Mouse (Mus musculus) limb, embryonic 10.5 days (tissue): ENCODE measurements at regions not wholly inside any gene's neighbourhood (a gene's known extent, or its start where the extent isn't known, plus 50 kb on each side); places are given as distances from the start of the nearest gene placed in this dataset.

Experiments used
- DNase-seq: peaks from one replicate; pipeline ENCODE4 v3.0.0-alpha.2; 2017; ENCODE audit warnings: low spot score
- H3K27ac ChIP-seq: fragments of 300-500 bp; sonication (generic); 2 replicates; pipeline ENCODE4 v1.5.1; 2016; ENCODE audit warnings: mild to moderate bottlenecking
- H3K27me3 ChIP-seq: fragments of 300-500 bp; sonication (generic); 2 replicates; pipeline ENCODE4 v1.6.1; 2016; ENCODE audit warnings: low read depth, mild to moderate bottlenecking; ENCODE audit not compliant: poor library complexity, severe bottlenecking
- H3K36me3 ChIP-seq: fragments of 300-500 bp; sonication (generic); 2 replicates; pipeline ENCODE4 v1.6.1; 2016; ENCODE audit warnings: mild to moderate bottlenecking, moderate library complexity
- H3K4me1 ChIP-seq: fragments of 300-500 bp; sonication (generic); 2 replicates; pipeline ENCODE4 v1.6.1; 2016
- H3K4me3 ChIP-seq: fragments of 300-500 bp; sonication (generic); 2 replicates; pipeline ENCODE4 v1.5.1; 2016; ENCODE audit warnings: mild to moderate bottlenecking, moderate library complexity
- H3K9me3 ChIP-seq: fragments of 300-500 bp; sonication (generic); replicated peaks from 2 replicates; pipeline ENCODE4 v1.6.1; 2016; ENCODE audit warnings: mild to moderate bottlenecking
- whole genome bisulfite sequencing: fragments of 180-500 bp; shearing (Covaris S2); methylation state at CpG from one replicate; pipeline ENCODE4 v1.1.7; 2016; 5-methylcytosine and 5-hydroxymethylcytosine counted together

GRCm38 (mm10) chr1:41286221-41286620 is 480.8 kb downstream of the Tmem182 start:
- Histone ChIP-seq H3K27me3 (no peaks in the 10 kb centered on the region), H3K9me3 (no peaks in the 10 kb centered on the region), H3K4me3 (no peak overlapping the region), H3K4me1 (no peaks in the 10 kb centered on the region), H3K36me3 (no peaks in the 10 kb centered on the region), H3K27ac (no peak overlapping the region)
- DNase-seq, result no peak
- 90% methylated on average over 9 of the region's 9 CpGs for WGBS

GRCm38 (mm10) chr1:41326861-41327480 is 521.6 kb downstream of the Tmem182 start:
- no peak overlapping the region for H3K4me3 ChIP-seq
- no peak overlapping the region for H3K27ac ChIP-seq
- no peaks in the 10 kb centered on the region for H3K9me3 ChIP-seq
- whole genome bisulfite sequencing, result 24% methylated on average over 3 of the region's 3 CpGs
- H3K4me1 ChIP-seq, result peaks cover 9% of the 10 kb centered on the region; the same call in 1 of the 2 replicates
- no peaks in the 10 kb centered on the region for H3K36me3 ChIP-seq
- H3K27me3 ChIP-seq, result no peaks in the 10 kb centered on the region
- no peak for DNase-seq

- H3K9me3 ChIP-seq, result no peaks in the 10 kb centered on the region
- 79% methylated on average over 16 of the region's 16 CpGs for WGBS
- no peaks in the 10 kb centered on the region for H3K4me1 ChIP-seq
- H3K4me3 ChIP-seq, result no peak overlapping the region
- no peak overlapping the region for H3K27ac ChIP-seq
- no peaks in the 10 kb centered on the region for H3K36me3 ChIP-seq
- no peaks in the 10 kb centered on the region for H3K27me3 ChIP-seq
- no peak for DNase-seq
Measured at GRCm38 (mm10) chr1:41349798-41350758, 544.7 kb downstream of the Tmem182 start.

- Histone ChIP-seq H3K4me3 (no peak overlapping the region), H3K4me1 (peaks cover 18% of the 10 kb centered on the region), H3K9me3 (no peaks in the 10 kb centered on the region), H3K27me3 (0 out of 2 replicates have a peak, but pooled peaks cover 5% of the 10 kb centered on the region), H3K36me3 (no peaks in the 10 kb centered on the region), H3K27ac (no peak overlapping the region)
- peak; percentile 40 for DNase-seq
- 18% methylated on average over 4 of the region's 4 CpGs for WGBS
Measured at GRCm38 (mm10) chr1:41359061-41359460, 553.7 kb downstream of the Tmem182 start.

GRCm38 (mm10) chr1:41361512-41361911 is 556.1 kb downstream of the Tmem182 start:
- peaks cover 18% of the 10 kb centered on the region for H3K4me1 ChIP-seq
- DNase-seq, result no peak
- H3K27ac ChIP-seq, result no peak overlapping the region
- peaks cover 3% of the 10 kb centered on the region; the same call in 1 of the 2 replicates for H3K27me3 ChIP-seq
- H3K36me3 ChIP-seq, result no peaks in the 10 kb centered on the region
- WGBS, result 96% methylated on average over 3 of the region's 3 CpGs
- no peaks in the 10 kb centered on the region for H3K9me3 ChIP-seq
- no peak overlapping the region for H3K4me3 ChIP-seq

DNA sequence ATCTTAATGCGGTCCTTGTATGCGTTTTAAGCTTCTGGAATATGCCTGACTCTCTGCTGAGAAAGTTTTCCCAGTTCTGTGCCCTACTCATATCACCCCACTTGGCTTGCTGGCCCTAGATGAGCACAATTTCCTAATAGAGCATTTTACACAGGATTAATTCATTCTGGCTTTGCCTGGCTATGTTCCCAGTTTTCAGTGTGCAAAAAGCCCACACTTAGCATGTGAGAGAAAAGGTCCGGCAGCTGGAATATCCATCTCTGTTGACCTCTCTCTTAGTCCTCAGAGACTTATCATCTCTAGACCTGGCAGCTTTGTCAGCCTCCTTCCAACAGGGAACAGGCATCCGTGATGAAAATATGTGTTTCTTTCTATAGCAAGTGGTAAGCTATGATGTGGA is 574.6 kb downstream of the Tmem182 start:
- 93% methylated on average over 4 of the region's 4 CpGs for WGBS
- no peak overlapping the region for H3K27ac ChIP-seq
- no peaks in the 10 kb centered on the region for H3K36me3 ChIP-seq
- no peak overlapping the region for H3K4me3 ChIP-seq
- no peaks in the 10 kb centered on the region for H3K9me3 ChIP-seq
- no peaks in the 10 kb centered on the region for H3K27me3 ChIP-seq
- H3K4me1 ChIP-seq, result no peaks in the 10 kb centered on the region
- no peak for DNase-seq

- H3K4me3 ChIP-seq, result no peak overlapping the region
- no peak overlapping the region for H3K27ac ChIP-seq
- no peaks in the 10 kb centered on the region for H3K27me3 ChIP-seq
- DNase-seq, result no peak
- no peaks in the 10 kb centered on the region for H3K9me3 ChIP-seq
- H3K4me1 ChIP-seq, result no peaks in the 10 kb centered on the region
- no peaks in the 10 kb centered on the region for H3K36me3 ChIP-seq
- WGBS, result 85% methylated on average over 7 of the region's 7 CpGs
Measured at GRCm38 (mm10) chr1:41381487-41381886, 576.1 kb downstream of the Tmem182 start.

- Histone ChIP-seq H3K27me3 (no peaks in the 10 kb centered on the region), H3K27ac (no peak overlapping the region)
- no peak for DNase-seq
Measured at GRCm38 (mm10) chr1:41384731-41385130, 579.3 kb downstream of the Tmem182 start.

DNA sequence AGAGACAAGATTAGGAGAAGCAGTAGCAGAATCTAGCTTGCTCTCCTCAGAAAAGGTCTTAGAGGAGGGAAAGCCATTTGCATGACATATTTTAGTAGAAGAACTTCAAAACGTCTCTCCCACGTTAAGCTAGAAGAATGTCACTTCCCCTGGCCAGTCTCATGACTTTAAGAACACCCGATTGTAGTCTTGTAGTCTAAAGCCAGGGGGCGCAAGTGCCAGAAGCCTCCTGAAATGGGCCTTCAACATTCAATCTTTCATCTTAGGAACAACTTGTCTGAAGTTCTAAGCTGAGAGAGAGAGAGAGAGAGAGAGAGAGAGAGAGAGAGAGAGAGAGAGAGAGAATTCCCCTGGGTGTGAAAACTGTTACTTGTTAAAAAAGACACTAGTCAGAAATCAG is 581.0 kb downstream of the Tmem182 start:
- H3K4me3 ChIP-seq, result no peak overlapping the region
- H3K9me3 ChIP-seq, result no peaks in the 10 kb centered on the region
- no peaks in the 10 kb centered on the region for H3K36me3 ChIP-seq
- H3K27me3 ChIP-seq, result no peaks in the 10 kb centered on the region
- H3K27ac ChIP-seq, result no peak overlapping the region
- DNase-seq, result no peak
- H3K4me1 ChIP-seq, result peaks cover 23% of the 10 kb centered on the region
- 60% methylated on average over 4 of the region's 4 CpGs for WGBS

More at GRCm38 (mm10) chr1:41384731-41385130, 579.3 kb downstream of the Tmem182 start:
- H3K4me3 ChIP-seq, result no peak overlapping the region
- H3K9me3 ChIP-seq, result no peaks in the 10 kb centered on the region
- WGBS, result 53% methylated on average over 1 of the region's 1 CpGs
- H3K4me1 ChIP-seq, result peaks cover 14% of the 10 kb centered on the region
- no peaks in the 10 kb centered on the region for H3K36me3 ChIP-seq

DNA sequence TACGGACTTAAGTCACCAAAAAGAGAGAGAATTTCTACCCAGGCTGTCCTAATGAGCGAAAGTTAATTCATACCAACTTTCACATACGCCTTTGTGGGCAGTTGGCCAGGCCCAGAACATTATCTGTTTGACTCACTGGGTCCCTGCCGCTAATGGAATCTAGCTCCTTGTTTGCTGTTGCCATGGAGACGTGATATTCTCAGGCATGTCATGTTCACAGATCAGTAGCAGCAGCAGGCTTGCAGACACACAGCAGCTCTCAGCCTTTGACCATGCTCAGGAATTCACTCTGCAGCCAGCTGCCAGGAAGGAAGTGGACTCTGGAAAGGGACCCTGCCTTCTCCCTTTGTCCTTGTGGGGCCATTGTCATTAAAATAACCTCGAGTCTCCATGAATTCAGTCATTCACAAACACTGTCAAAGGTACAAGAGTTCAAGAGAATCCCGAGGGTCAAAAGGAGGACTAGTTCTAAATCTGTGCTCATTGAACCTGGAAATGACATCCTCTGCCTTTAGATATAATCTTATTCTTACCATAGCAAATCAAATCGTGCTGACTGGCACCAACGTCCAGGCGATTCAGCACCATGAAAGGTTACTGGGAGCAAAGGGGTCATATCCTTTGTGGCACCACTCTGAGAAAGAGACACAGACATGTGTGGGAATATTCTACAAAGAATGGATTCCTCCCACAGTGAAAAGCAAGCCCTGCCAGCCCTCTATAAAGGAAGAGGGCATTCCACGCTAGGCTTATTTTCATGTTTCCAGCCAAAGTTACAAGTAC is 584.9 kb downstream of the Tmem182 start:
- Histone ChIP-seq H3K36me3 (no peaks in the 10 kb centered on the region), H3K4me3 (no peak overlapping the region), H3K4me1 (peaks cover 23% of the 10 kb centered on the region), H3K27me3 (no peaks in the 10 kb centered on the region), H3K27ac (0 out of 2 replicates have a peak overlapping the region, but pooled peaks have one; percentile 28), H3K9me3 (no peaks in the 10 kb centered on the region)
- WGBS, result 38% methylated on average over 11 of the region's 11 CpGs
- DNase-seq, result peak; percentile 49

GRCm38 (mm10) chr1:41391071-41391470 is 585.7 kb downstream of the Tmem182 start:
- peaks cover 23% of the 10 kb centered on the region for H3K4me1 ChIP-seq
- no peak overlapping the region for H3K27ac ChIP-seq
- H3K36me3 ChIP-seq, result no peaks in the 10 kb centered on the region
- H3K4me3 ChIP-seq, result no peak overlapping the region
- no peaks in the 10 kb centered on the region for H3K9me3 ChIP-seq
- DNase-seq, result no peak
- no peaks in the 10 kb centered on the region for H3K27me3 ChIP-seq
- 89% methylated on average over 7 of the region's 7 CpGs for WGBS

- DNase-seq, result no peak
- Histone ChIP-seq H3K27me3 (no peaks in the 10 kb centered on the region), H3K4me3 (no peak overlapping the region), H3K4me1 (peaks cover 23% of the 10 kb centered on the region), H3K9me3 (no peaks in the 10 kb centered on the region), H3K36me3 (no peaks in the 10 kb centered on the region), H3K27ac (no peak overlapping the region)
- 77% methylated on average over 4 of the region's 4 CpGs for WGBS
Measured at GRCm38 (mm10) chr1:41393287-41393686, 587.9 kb downstream of the Tmem182 start.
